Mouse (Mus musculus) embryonic facial prominence, embryonic 14.5 days (tissue): Measurements from ENCODE around the gene Magea3. TPM values are rescaled to one million over a fixed set of nuclear protein-coding genes. Genes with fewer than 3 reads are reported as not detected.
"Not testable (repeated sequence)": the region's sequence is repeated elsewhere in the genome, so short reads cannot be mapped to it uniquely, and the experiment has no call there.

ENCODE experiments used
- ATAC-seq: fragments of 200-750 bp; cut with Nextera tagmentation; 2 replicates; pipeline ENCODE4 v1.8.0; 2017; ENCODE audit warnings: low read depth, moderate number of reproducible peaks, moderate TSS enrichment
- DNase-seq: peaks from one replicate; pipeline ENCODE4 v3.0.0-alpha.2; 2015; ENCODE audit warnings: low spot score
- H3K27ac ChIP-seq: fragments of 300-500 bp; sonication (generic); replicated peaks from 2 replicates; pipeline ENCODE4 v1.5.1; 2014; ENCODE audit warnings: low read depth, mild to moderate bottlenecking, low read length, moderate library complexity
- H3K27me3 ChIP-seq: fragments of 300-500 bp; sonication (generic); replicated peaks from 2 replicates; pipeline ENCODE4 v1.6.1; 2014; ENCODE audit warnings: low read length; ENCODE audit not compliant: control insufficient read depth, insufficient read depth
- H3K36me3 ChIP-seq: fragments of 300-500 bp; sonication (generic); 2 replicates; pipeline ENCODE4 v1.6.1; 2014; ENCODE audit warnings: low read length, mixed read lengths; ENCODE audit not compliant: control insufficient read depth, insufficient read depth
- H3K4me1 ChIP-seq: fragments of 300-500 bp; sonication (generic); 2 replicates; pipeline ENCODE4 v1.6.1; 2014; ENCODE audit warnings: antibody characterized with exemption, low read length; ENCODE audit not compliant: control insufficient read depth, insufficient read depth
- H3K4me2 ChIP-seq: fragments of 300-500 bp; sonication (generic); 2 replicates; pipeline ENCODE4 v1.6.1; 2014; ENCODE audit warnings: low read depth, mild to moderate bottlenecking, low read length, moderate library complexity, mixed read lengths
- H3K4me3 ChIP-seq: fragments of 300-500 bp; sonication (generic); 2 replicates; pipeline ENCODE4 v1.5.1; 2014; ENCODE audit warnings: low read depth, mild to moderate bottlenecking, low read length
- H3K9ac ChIP-seq: fragments of 300-500 bp; sonication (generic); 2 replicates; pipeline ENCODE4 v1.6.1; 2014; ENCODE audit warnings: low read depth, mild to moderate bottlenecking, low read length, moderate library complexity, mixed read lengths
- H3K9me3 ChIP-seq: fragments of 300-500 bp; sonication (generic); 2 replicates; pipeline ENCODE4 v1.6.1; 2016; ENCODE audit warnings: low read length; ENCODE audit not compliant: control insufficient read depth
- WGBS: fragments of 180-500 bp; shearing (Covaris S2); extraction: QIAGEN DNeasy Blood & Tissue Kit; methylation state at CpG from one replicate; pipeline ENCODE4 v1.1.7; 2014; 5-methylcytosine and 5-hydroxymethylcytosine counted together
- polyA plus RNA-seq: library from polyadenylated mRNA; unstranded; fragments of >200 nt; fragmentation: Nextera tagmentation; extraction: Ambion mirVana; gene quantifications from 2 replicates; pipeline ENCODE4 v1.2.1, GENCODE M21; 2014

Magea3 gene
- polyA plus RNA-seq: not detected in 2 replicates

DNA sequence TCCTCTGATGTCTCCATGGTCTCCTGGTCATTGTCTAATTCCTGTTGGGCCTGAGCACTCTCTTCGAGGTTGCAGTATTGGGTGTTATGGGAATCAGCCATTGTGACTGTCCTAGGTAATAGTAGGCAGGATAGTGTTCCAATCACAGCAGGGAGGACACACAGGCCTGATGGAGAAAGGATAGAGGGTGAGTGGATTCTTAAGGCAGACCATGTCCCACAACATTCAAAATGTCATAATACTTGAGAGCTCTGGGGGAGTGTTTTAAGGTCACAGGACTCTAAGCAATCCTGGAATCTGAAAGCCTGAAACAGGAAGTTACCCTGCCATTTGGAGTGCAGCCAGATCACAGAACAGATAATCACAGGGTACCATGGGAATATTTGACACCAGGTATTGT is at the start of gene Magea3:
Gene Magea3, minus strand, starts transcription at position 101 of the 400 bp plus-strand sequence.
- not testable (repeated sequence) for H3K4me1 ChIP-seq, H3K9me3 ChIP-seq, H3K4me3 ChIP-seq, H3K36me3 ChIP-seq, H3K9ac ChIP-seq, H3K27me3 ChIP-seq, DNase-seq, ATAC-seq, H3K27ac ChIP-seq, H3K4me2 ChIP-seq
- WGBS: 67% methylated on average over 1 of the region's 1 CpGs

DNA sequence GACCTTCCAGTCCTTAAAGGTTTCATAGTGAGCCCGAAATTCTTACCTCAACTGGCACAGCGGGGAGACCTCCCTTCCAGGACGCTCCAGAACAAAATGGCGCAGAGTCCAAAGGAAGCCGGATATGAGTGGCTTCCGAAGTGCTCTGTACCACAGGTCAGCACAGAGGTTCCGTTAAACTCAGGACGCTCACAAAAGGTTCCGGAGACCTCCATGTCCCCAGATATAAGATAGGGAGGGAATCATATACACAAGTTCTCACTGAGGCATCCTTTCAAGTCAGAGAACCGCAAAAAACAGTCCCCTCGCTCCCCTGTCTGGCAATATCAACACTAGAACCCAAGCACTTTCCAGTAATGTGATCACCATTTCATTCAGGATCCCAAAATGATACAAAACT is 46.4 kb upstream of the Magea3 start, which contains the start of gene Magea8:
Gene Magea8, minus strand, starts transcription at position 101 of the 400 bp plus-strand sequence.
- ATAC-seq, H3K4me3 ChIP-seq, H3K4me2 ChIP-seq, H3K27me3 ChIP-seq, H3K27ac ChIP-seq, H3K4me1 ChIP-seq, DNase-seq, H3K9me3 ChIP-seq, H3K36me3 ChIP-seq, H3K9ac ChIP-seq: not testable (repeated sequence)
- WGBS: 85% methylated on average over 11 of the region's 11 CpGs

DNA sequence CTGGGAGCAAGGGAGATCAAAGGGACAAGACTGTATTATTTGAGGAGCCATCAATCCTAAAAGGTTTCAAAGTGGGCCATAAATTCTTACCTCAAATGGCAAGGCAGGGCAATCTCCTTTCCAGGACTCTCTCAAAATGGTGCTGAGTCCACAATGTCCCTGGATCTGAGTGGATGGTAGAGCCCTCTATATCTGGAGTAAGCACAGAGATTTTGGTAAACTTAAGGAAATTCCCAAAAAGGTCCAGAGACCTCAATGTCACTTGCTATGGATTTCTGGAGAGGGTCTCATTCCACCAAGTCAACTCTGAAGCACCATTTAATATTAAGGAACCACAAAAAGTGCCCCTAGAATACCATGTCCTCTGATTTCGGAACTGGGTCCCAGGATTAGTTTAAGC is 13.4 kb downstream of the Magea3 start, which contains the start of gene Magea6:
Gene Magea6, minus strand, starts transcription at position 101 of the 400 bp plus-strand sequence.
- 67% methylated on average over 1 of the region's 1 CpGs for WGBS
- not testable (repeated sequence) for H3K27me3 ChIP-seq, H3K9ac ChIP-seq, H3K9me3 ChIP-seq, H3K36me3 ChIP-seq, H3K4me1 ChIP-seq, H3K27ac ChIP-seq, H3K4me2 ChIP-seq, DNase-seq, H3K4me3 ChIP-seq, ATAC-seq

Other genes with a start within 250 kb of the Magea3 start
- gene Cldn34b1, start 59.2 kb downstream of the Magea3 start, polyA plus RNA-seq: not detected in 2 replicates
- gene Magea6, start 13.5 kb downstream of the Magea3 start, polyA plus RNA-seq: not detected in 2 replicates
- not detected in 2 replicates for gene Magea8, start 46.3 kb upstream of the Magea3 start, polyA plus RNA-seq
- gene Magea5, start 113.6 kb upstream of the Magea3 start, polyA plus RNA-seq: not detected in 2 replicates
- not detected in 2 replicates for gene Magea1, start 140.3 kb upstream of the Magea3 start, polyA plus RNA-seq
- gene Magea2, start 144.2 kb upstream of the Magea3 start, polyA plus RNA-seq: not detected in 2 replicates
- gene Cldn34b2, start 178.9 kb upstream of the Magea3 start, polyA plus RNA-seq: not detected in 2 replicates